Mouse (Mus musculus): ENCODE measurements around the gene Commd7. TPM values are rescaled to one million over a fixed set of nuclear protein-coding genes. Genes with fewer than 3 reads are reported as not detected.

Commd7 gene
- total and polyA plus RNA-seq, 2 experiments from 2014 or later: 10.5 to 45.5 TPM

DNA sequence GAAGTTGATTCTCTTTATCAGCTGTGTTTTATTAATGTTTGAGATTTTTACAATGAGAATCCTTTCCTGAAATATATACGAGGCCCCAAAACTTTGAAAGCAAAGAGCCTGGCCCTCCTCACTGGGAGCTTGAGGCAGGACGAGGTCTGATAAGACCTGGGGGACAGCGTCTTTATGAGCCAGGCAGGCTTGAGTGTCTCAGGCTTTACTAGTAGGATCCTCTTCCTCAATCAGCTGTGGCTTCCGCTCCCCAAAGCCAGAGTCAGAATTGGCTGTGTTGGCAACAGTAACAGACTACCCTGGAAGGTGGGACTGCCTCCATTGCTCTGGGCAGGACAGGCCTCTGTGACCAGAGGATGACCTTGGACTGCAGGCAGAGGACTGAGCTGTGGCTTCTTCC lies 64.6 kb downstream of the Commd7 start:
- no peak overlapping the region for H3K4me3 ChIP-seq (ENCODE audit: low read depth, low read length)
- no peak for ATAC-seq (ENCODE audit: insufficient read depth, low read depth)
- H3K9ac ChIP-seq (replicated peaks; ENCODE audit: low read depth, low read length): no peak overlapping the region
- no peaks in the 10 kb centered on the region for H3K27me3 ChIP-seq (ENCODE audit: control insufficient read depth, insufficient read depth, low read length)
- H3K4me2 ChIP-seq (ENCODE audit: low read depth, low read length): no peak overlapping the region
- no peak for DNase-seq (ENCODE audit: low spot score)
- no peak overlapping the region for H3K27ac ChIP-seq (ENCODE audit: low read depth)
- 43% methylated on average over 4 of the region's 4 CpGs for WGBS
- H3K4me1 ChIP-seq (ENCODE audit: control insufficient read depth, insufficient read depth): no peaks in the 10 kb centered on the region
- no peak for TF ChIP-seq EP300 (IDR thresholded peaks at IDR 0.05; ENCODE audit: low read depth)
- TF ChIP-seq CTCF (IDR thresholded peaks at IDR 0.05; ENCODE audit: low read depth): no peak
- no peaks in the 10 kb centered on the region for H3K9me3 ChIP-seq (replicated peaks; ENCODE audit: control insufficient read depth, low read length)
- no peaks in the 10 kb centered on the region for H3K36me3 ChIP-seq (replicated peaks; ENCODE audit: control insufficient read depth, insufficient read depth, low read length)

Other genes starting within 250 kb of the Commd7 start
- gene 4930404H24Rik, start 140.0 kb downstream of the Commd7 start, total RNA-seq (2014; rRNA removed; ENCODE audit: low replicate concordance): not detected in 2 replicates
- gene 4930404H24Rik, start 140.0 kb downstream of the Commd7 start, polyA plus RNA-seq (2015; fragmentation: Nextera tagmentation; extraction: Ambion mirVana): 0.45 TPM in 1 of 2 replicates, not detected in the other
- gene Nol4l, start 102.8 kb downstream of the Commd7 start, total RNA-seq (2014; rRNA removed; ENCODE audit: low replicate concordance): 10.2 and 13.1 TPM in 2 replicates
- 4.3 TPM in 2 replicates for gene Nol4l, start 102.8 kb downstream of the Commd7 start, polyA plus RNA-seq (2015; fragmentation: Nextera tagmentation; extraction: Ambion mirVana)
- 0.62 and 1.4 TPM in 2 replicates for gene Dnmt3b, start 16.7 kb upstream of the Commd7 start, total RNA-seq (2014; rRNA removed; ENCODE audit: low replicate concordance)
- 1.7 and 1.8 TPM in 2 replicates for gene Dnmt3b, start 16.7 kb upstream of the Commd7 start, polyA plus RNA-seq (2015; fragmentation: Nextera tagmentation; extraction: Ambion mirVana)
- gene Dnmt3c, start 63.9 kb upstream of the Commd7 start, total RNA-seq (2014; rRNA removed; ENCODE audit: low replicate concordance): not detected in 2 replicates
- gene Dnmt3c, start 63.9 kb upstream of the Commd7 start, polyA plus RNA-seq (2015; fragmentation: Nextera tagmentation; extraction: Ambion mirVana): 0.05 TPM in 1 of 2 replicates, not detected in the other
- 36.8 and 49.4 TPM in 2 replicates for gene Mapre1, start 108.5 kb upstream of the Commd7 start, total RNA-seq (2014; rRNA removed; ENCODE audit: low replicate concordance)
- 201 and 208 TPM in 2 replicates for gene Mapre1, start 108.5 kb upstream of the Commd7 start, polyA plus RNA-seq (2015; fragmentation: Nextera tagmentation; extraction: Ambion mirVana)
- gene Efcab8, start 147.2 kb upstream of the Commd7 start, total RNA-seq (2014; rRNA removed; ENCODE audit: low replicate concordance): not detected in 2 replicates
- 0.05 TPM in 1 of 2 replicates, not detected in the other for gene Efcab8, start 147.2 kb upstream of the Commd7 start, polyA plus RNA-seq (2015; fragmentation: Nextera tagmentation; extraction: Ambion mirVana)
- gene Sun5, start 238.3 kb upstream of the Commd7 start, total RNA-seq (2014; rRNA removed; ENCODE audit: low replicate concordance): not detected in 2 replicates
- gene Sun5, start 238.3 kb upstream of the Commd7 start, polyA plus RNA-seq (2015; fragmentation: Nextera tagmentation; extraction: Ambion mirVana): not detected in 2 replicates
- gene Bpifb2, start 242.3 kb upstream of the Commd7 start, total RNA-seq (2014; rRNA removed; ENCODE audit: low replicate concordance): not detected in 2 replicates
- gene Bpifb2, start 242.3 kb upstream of the Commd7 start, polyA plus RNA-seq (2015; fragmentation: Nextera tagmentation; extraction: Ambion mirVana): not detected in 2 replicates

All from heart, postnatal 0 days (tissue).